Comparison of ENCODE assay signal across 15 mouse cellular contexts in the genomic region with DNA sequence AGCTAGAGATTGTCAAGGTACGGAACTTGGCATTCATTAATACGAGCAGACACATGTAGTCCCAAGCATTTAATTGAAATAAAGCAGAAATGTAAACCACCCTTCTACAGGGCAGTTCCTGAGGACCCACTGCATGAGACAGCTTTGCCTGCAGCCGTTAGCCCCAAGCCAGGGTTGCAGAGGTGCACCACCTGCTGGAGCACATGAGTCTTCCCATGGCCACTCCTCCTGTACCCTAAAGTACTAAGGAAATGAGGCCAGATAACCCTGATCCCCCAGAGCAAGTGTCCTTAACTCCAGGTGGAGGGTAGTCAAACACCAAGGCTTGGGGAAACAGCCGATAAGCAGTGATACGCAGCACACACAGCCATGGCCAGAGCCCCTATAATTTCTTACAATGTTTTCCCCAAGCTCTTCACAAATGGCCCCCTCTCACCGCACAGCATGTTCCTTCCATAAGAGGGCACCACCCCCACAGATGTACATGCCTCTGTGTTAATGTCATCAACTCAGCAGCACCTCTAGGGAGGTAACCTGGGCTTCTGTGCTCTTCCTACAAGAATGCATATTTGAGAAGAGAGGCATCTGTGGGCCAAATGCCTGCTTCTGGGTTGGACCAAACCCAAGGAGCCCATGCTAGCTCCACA.
A peak's percentile ranks its signal among the peaks of the same experiment; 100 is the strongest.
DNase-seq lines count a peak whose midpoint lies in the region; ATAC-seq and TF ChIP-seq lines count a peak whose summit lies in the region.
"Had no signal": no experiment of that assay in that cellular context is flagged by ENCODE, and none has a peak within 500 bp of the region (broad histone marks: within the 10 kb centered on the region; RNA-seq: fewer than 3 reads in every experiment).

No protein-coding gene starts in this region.

- TF ChIP-seq POLR2A in heart, adult 2 months (IDR thresholded peaks at IDR 0.05; ENCODE audit: insufficient read depth, low read depth, low read length), result no peak
- no peak for TF ChIP-seq POLR2A in bone marrow, adult 2 months (IDR thresholded peaks at IDR 0.05; ENCODE audit: borderline replicate concordance, control insufficient read depth, low read depth, low read length)

- H3K4me2 ChIP-seq in midbrain, embryonic 11.5 days, result no peak overlapping the region
- no peak overlapping the region for H3K4me2 ChIP-seq in midbrain, embryonic 13.5 days (replicated peaks)
- no peak overlapping the region for H3K4me2 ChIP-seq in forebrain, embryonic 14.5 days (ENCODE audit: low read length)
- H3K4me2 ChIP-seq: heart, embryonic 11.5 days; hindbrain, embryonic 14.5 days had no signal

- H3K79me2 ChIP-seq in heart, adult 2 months (replicated peaks; ENCODE audit: control insufficient read depth, insufficient read depth, low read length), result no peaks in the 10 kb centered on the region

- no peaks in the 10 kb centered on the region for H3K9me3 ChIP-seq in midbrain, embryonic 11.5 days (ENCODE audit: control insufficient read depth, low read length)
- no peaks in the 10 kb centered on the region for H3K9me3 ChIP-seq in midbrain, embryonic 13.5 days
- H3K9me3 ChIP-seq in forebrain, embryonic 14.5 days (replicated peaks; ENCODE audit: control insufficient read depth, low read length), result no peaks in the 10 kb centered on the region
- H3K9me3 ChIP-seq: G1E had no signal

- ATAC-seq in midbrain, embryonic 11.5 days (ENCODE audit: low FRiP score), result no peak
- no peak for ATAC-seq in midbrain, embryonic 13.5 days
- no peak for ATAC-seq in forebrain, embryonic 14.5 days

- WGBS in heart, adult 2 months, result 90% methylated on average over 6 of the region's 6 CpGs
- WGBS in midbrain, embryonic 11.5 days, result 84% methylated on average over 6 of the region's 6 CpGs
- 86% methylated on average over 6 of the region's 6 CpGs for WGBS in midbrain, embryonic 13.5 days
- WGBS in bone marrow, adult 2 months, result 84% methylated on average over 6 of the region's 6 CpGs
- 82% methylated on average over 6 of the region's 6 CpGs for WGBS in forebrain, embryonic 14.5 days

- DNase-seq in heart, adult 2 months, result no peak
- no peak for DNase-seq in heart, postnatal 10 days
- peak; percentile 12 for DNase-seq in midbrain, embryonic 11.5 days (ENCODE audit: low spot score, missing footprints)
- DNase-seq in thymus, postnatal 25 days, result peak; percentile 40
- DNase-seq in forebrain, embryonic 14.5 days (ENCODE audit: low spot score), result no peak
- DNase-seq in adrenal gland, adult 8-10 months, result no peak
- DNase-seq: adrenal gland, postnatal 25 days; kidney, postnatal 25 days; left cerebral cortex, postnatal 4 days had no signal

- TF ChIP-seq CTCF in heart, adult 2 months (IDR thresholded peaks at IDR 0.05), result peak; percentile 36
- TF ChIP-seq CTCF in bone marrow, adult 2 months (IDR thresholded peaks at IDR 0.05; ENCODE audit: control insufficient read depth, insufficient read depth, low read length), result peak; percentile 43; the same call in 1 of the 2 replicates

- H3K4me3 ChIP-seq in heart, adult 2 months, result no peak overlapping the region
- no peak overlapping the region for H3K4me3 ChIP-seq in midbrain, embryonic 11.5 days (ENCODE audit: low read depth, low read length)
- H3K4me3 ChIP-seq in midbrain, embryonic 13.5 days (replicated peaks), result no peak overlapping the region
- H3K4me3 ChIP-seq in bone marrow, adult 2 months (replicated peaks; ENCODE audit: control insufficient read depth, low read depth, low read length), result no peak overlapping the region
- H3K4me3 ChIP-seq in forebrain, embryonic 14.5 days (ENCODE audit: low read depth, low read length), result no peak overlapping the region

- no peaks in the 10 kb centered on the region for H3K36me3 ChIP-seq in heart, adult 2 months (ENCODE audit: control insufficient read depth, insufficient read depth, low read length)
- no peaks in the 10 kb centered on the region for H3K36me3 ChIP-seq in midbrain, embryonic 11.5 days (ENCODE audit: control insufficient read depth, insufficient read depth, low read length)
- H3K36me3 ChIP-seq in midbrain, embryonic 13.5 days, result no peaks in the 10 kb centered on the region
- H3K36me3 ChIP-seq in forebrain, embryonic 14.5 days (ENCODE audit: control insufficient read depth, insufficient read depth, low read length), result no peaks in the 10 kb centered on the region

- no peak overlapping the region for H3K27ac ChIP-seq in heart, adult 2 months
- no peak overlapping the region for H3K27ac ChIP-seq in midbrain, embryonic 11.5 days (ENCODE audit: low read depth, low read length)
- no peak overlapping the region for H3K27ac ChIP-seq in midbrain, embryonic 13.5 days
- no peak overlapping the region for H3K27ac ChIP-seq in bone marrow, adult 2 months (ENCODE audit: control insufficient read depth, insufficient read depth, low read depth, low read length, poor library complexity)
- H3K27ac ChIP-seq in forebrain, embryonic 14.5 days (ENCODE audit: low read depth, low read length), result no peak overlapping the region
- H3K27ac ChIP-seq: hindbrain, embryonic 14.5 days; macrophage had no signal

- no peak overlapping the region for H3K9ac ChIP-seq in heart, adult 2 months (ENCODE audit: low read depth, low read length)
- H3K9ac ChIP-seq in midbrain, embryonic 11.5 days (ENCODE audit: low read length), result no peak overlapping the region
- H3K9ac ChIP-seq in midbrain, embryonic 13.5 days (replicated peaks), result no peak overlapping the region
- H3K9ac ChIP-seq in forebrain, embryonic 14.5 days (ENCODE audit: low read length), result no peak overlapping the region
- H3K9ac ChIP-seq: hindbrain, embryonic 14.5 days had no signal

- TF ChIP-seq EP300 in heart, adult 2 months (IDR thresholded peaks at IDR 0.05; ENCODE audit: insufficient read depth, low read depth, low read length), result no peak

- no peaks in the 10 kb centered on the region for H3K27me3 ChIP-seq in heart, adult 2 months (ENCODE audit: control insufficient read depth, insufficient read depth, low read length)
- no peaks in the 10 kb centered on the region for H3K27me3 ChIP-seq in midbrain, embryonic 11.5 days (ENCODE audit: control insufficient read depth, insufficient read depth, low read length)
- no peaks in the 10 kb centered on the region for H3K27me3 ChIP-seq in midbrain, embryonic 13.5 days
- no peaks in the 10 kb centered on the region for H3K27me3 ChIP-seq in forebrain, embryonic 14.5 days (replicated peaks; ENCODE audit: control insufficient read depth, insufficient read depth, low read length)

- no peaks in the 10 kb centered on the region for H3K4me1 ChIP-seq in heart, adult 2 months (ENCODE audit: control insufficient read depth, insufficient read depth, low read length)
- no peaks in the 10 kb centered on the region for H3K4me1 ChIP-seq in midbrain, embryonic 11.5 days (ENCODE audit: control insufficient read depth, insufficient read depth, low read length)
- H3K4me1 ChIP-seq in midbrain, embryonic 13.5 days (replicated peaks), result peaks cover 24% of the 10 kb centered on the region
- H3K4me1 ChIP-seq in bone marrow, adult 2 months (ENCODE audit: control insufficient read depth, insufficient read depth, low read length), result no peaks in the 10 kb centered on the region; the same call in 1 of the 2 replicates
- H3K4me1 ChIP-seq in forebrain, embryonic 14.5 days (ENCODE audit: control insufficient read depth, insufficient read depth, low read length), result no peaks in the 10 kb centered on the region

- intact Hi-C loops in heart, adult 2 months (cut with DNase I), result no loop called here
- intact Hi-C loops in heart, postnatal 10 days (cut with DNase I), result loop anchor here (5.0 kb wide), 1 partner anchor 200 kb away; no protein-coding TSS in a partner anchor

Comparison
In these comparisons a context has a peak if more than half of its experiments do, and no peak if none do; other contexts are left out.
1. DNase-seq: peak in midbrain, embryonic 11.5 days (single experiment) and thymus, postnatal 25 days (single experiment); none in heart, adult 2 months (0 of 2), heart, postnatal 10 days (0 of 2), forebrain, embryonic 14.5 days (single experiment) and adrenal gland, adult 8-10 months (single experiment).